Mouse (Mus musculus): ENCODE results near the gene Ppp5c. TPM values are rescaled to one million over a fixed set of nuclear protein-coding genes. Genes with fewer than 3 reads are reported as not detected.
"Not testable (repeated sequence)": the region's sequence is repeated elsewhere in the genome, so short reads cannot be mapped to it uniquely, and the experiment has no call there.

Gene Ppp5c
- 80.7 and 84.7 TPM in 2 replicates for polyA plus RNA-seq (2012; rRNA removed)

GRCm38 (mm10) chr7:17027588-17028343, at the start of gene Ppp5c:
Gene Ppp5c, minus strand, starts transcription at chr7:17027924.
- Histone ChIP-seq H3K36me3 (ENCODE audit: control insufficient read depth, insufficient read depth, low read length) (no peaks in the 10 kb centered on the region; the same call in 1 of the 2 replicates), H3K27ac (ENCODE audit: control insufficient read depth, insufficient read depth, low read depth, low read length) (peak within 1 kb of the TSS; percentile 92), H3K4me3 (ENCODE audit: control insufficient read depth, low read depth, low read length) (peak within 1 kb of the TSS; percentile 94), H3K27me3 (ENCODE audit: control insufficient read depth, insufficient read depth, low read length) (no peaks in the 10 kb centered on the region), H3K4me1 (ENCODE audit: control insufficient read depth, insufficient read depth, low read length) (peaks cover 18% of the 10 kb centered on the region)
- TF ChIP-seq POLR2A (IDR thresholded peaks at IDR 0.05; ENCODE audit: control insufficient read depth, low read depth, low read length): peak; percentile 46
- no peak for TF ChIP-seq CTCF (IDR thresholded peaks at IDR 0.05; ENCODE audit: control insufficient read depth, insufficient read depth, insufficient replicate concordance, low read depth, low read length)

- TF ChIP-seq CTCF (IDR thresholded peaks at IDR 0.05; ENCODE audit: control insufficient read depth, insufficient read depth, insufficient replicate concordance, low read depth, low read length) (no peak), POLR2A (IDR thresholded peaks at IDR 0.05; ENCODE audit: control insufficient read depth, low read depth, low read length) (no peak)
- Histone ChIP-seq H3K27ac (ENCODE audit: control insufficient read depth, insufficient read depth, low read depth, low read length) (no peak overlapping the region), H3K36me3 (ENCODE audit: control insufficient read depth, insufficient read depth, low read length) (no peaks in the 10 kb centered on the region), H3K27me3 (ENCODE audit: control insufficient read depth, insufficient read depth, low read length) (no peaks in the 10 kb centered on the region), H3K4me1 (ENCODE audit: control insufficient read depth, insufficient read depth, low read length) (no peaks in the 10 kb centered on the region), H3K4me3 (ENCODE audit: control insufficient read depth, low read depth, low read length) (no peak overlapping the region)
These were observed 48.8 kb upstream of the Ppp5c start for GRCm38 (mm10) chr7:17076542-17076941.

GRCm38 (mm10) chr7:17073904-17074615, 46.3 kb upstream of the Ppp5c start, which contains the start of gene Psg16:
Gene Psg16, plus strand, starts transcription at chr7:17074040.
- Histone ChIP-seq H3K4me1 (ENCODE audit: control insufficient read depth, insufficient read depth, low read length) (no peaks in the 10 kb centered on the region), H3K36me3 (ENCODE audit: control insufficient read depth, insufficient read depth, low read length) (no peaks in the 10 kb centered on the region), H3K4me3 (ENCODE audit: control insufficient read depth, low read depth, low read length) (no peak within 1 kb of the TSS), H3K27me3 (ENCODE audit: control insufficient read depth, insufficient read depth, low read length) (no peaks in the 10 kb centered on the region), H3K27ac (ENCODE audit: control insufficient read depth, insufficient read depth, low read depth, low read length) (no peak within 1 kb of the TSS)
- TF ChIP-seq POLR2A (IDR thresholded peaks at IDR 0.05; ENCODE audit: control insufficient read depth, low read depth, low read length) (no peak), CTCF (IDR thresholded peaks at IDR 0.05; ENCODE audit: control insufficient read depth, insufficient read depth, insufficient replicate concordance, low read depth, low read length) (peak; percentile 81; the same call in 1 of the 2 replicates)

GRCm38 (mm10) chr7:17073513-17073903, 45.8 kb upstream of the Ppp5c start:
- Histone ChIP-seq H3K36me3 (ENCODE audit: control insufficient read depth, insufficient read depth, low read length) (no peaks in the 10 kb centered on the region), H3K4me1 (ENCODE audit: control insufficient read depth, insufficient read depth, low read length) (no peaks in the 10 kb centered on the region), H3K27ac (ENCODE audit: control insufficient read depth, insufficient read depth, low read depth, low read length) (no peak overlapping the region), H3K27me3 (ENCODE audit: control insufficient read depth, insufficient read depth, low read length) (no peaks in the 10 kb centered on the region), H3K4me3 (ENCODE audit: control insufficient read depth, low read depth, low read length) (no peak overlapping the region)
- TF ChIP-seq POLR2A (IDR thresholded peaks at IDR 0.05; ENCODE audit: control insufficient read depth, low read depth, low read length): no peak
- TF ChIP-seq CTCF (IDR thresholded peaks at IDR 0.05; ENCODE audit: control insufficient read depth, insufficient read depth, insufficient replicate concordance, low read depth, low read length): no peak

- not testable (repeated sequence) for H3K4me1 ChIP-seq (ENCODE audit: control insufficient read depth, insufficient read depth, low read length); H3K36me3 ChIP-seq (ENCODE audit: control insufficient read depth, insufficient read depth, low read length); H3K4me3 ChIP-seq (ENCODE audit: control insufficient read depth, low read depth, low read length); H3K27me3 ChIP-seq (ENCODE audit: control insufficient read depth, insufficient read depth, low read length); H3K27ac ChIP-seq (ENCODE audit: control insufficient read depth, insufficient read depth, low read depth, low read length)
These were observed 39.9 kb upstream of the Ppp5c start for GRCm38 (mm10) chr7:17067651-17068050.

GRCm38 (mm10) chr7:17067000-17067399, 39.3 kb upstream of the Ppp5c start:
- Histone ChIP-seq H3K4me3 (ENCODE audit: control insufficient read depth, low read depth, low read length) (no peak overlapping the region), H3K27me3 (ENCODE audit: control insufficient read depth, insufficient read depth, low read length) (no peaks in the 10 kb centered on the region), H3K4me1 (ENCODE audit: control insufficient read depth, insufficient read depth, low read length) (peaks cover 11% of the 10 kb centered on the region), H3K36me3 (ENCODE audit: control insufficient read depth, insufficient read depth, low read length) (no peaks in the 10 kb centered on the region), H3K27ac (ENCODE audit: control insufficient read depth, insufficient read depth, low read depth, low read length) (no peak overlapping the region)
- TF ChIP-seq CTCF (IDR thresholded peaks at IDR 0.05; ENCODE audit: control insufficient read depth, insufficient read depth, insufficient replicate concordance, low read depth, low read length): no peak
- TF ChIP-seq POLR2A (IDR thresholded peaks at IDR 0.05; ENCODE audit: control insufficient read depth, low read depth, low read length): no peak

GRCm38 (mm10) chr7:17066412-17066811, 38.7 kb upstream of the Ppp5c start:
- TF ChIP-seq CTCF (IDR thresholded peaks at IDR 0.05; ENCODE audit: control insufficient read depth, insufficient read depth, insufficient replicate concordance, low read depth, low read length) (peak; percentile 56; the same call in 1 of the 2 replicates), POLR2A (IDR thresholded peaks at IDR 0.05; ENCODE audit: control insufficient read depth, low read depth, low read length) (no peak)
- no peaks in the 10 kb centered on the region for H3K36me3 ChIP-seq (ENCODE audit: control insufficient read depth, insufficient read depth, low read length)
- H3K27me3 ChIP-seq (ENCODE audit: control insufficient read depth, insufficient read depth, low read length): no peaks in the 10 kb centered on the region
- peaks cover 13% of the 10 kb centered on the region for H3K4me1 ChIP-seq (ENCODE audit: control insufficient read depth, insufficient read depth, low read length)
- H3K4me3 ChIP-seq (ENCODE audit: control insufficient read depth, low read depth, low read length): no peak overlapping the region
- no peak overlapping the region for H3K27ac ChIP-seq (ENCODE audit: control insufficient read depth, insufficient read depth, low read depth, low read length)

Measured in testis, adult 2 months (tissue).